Mouse (Mus musculus) cortical plate, adult 2 months (tissue): ENCODE measurements at regions not wholly inside any gene's neighbourhood (a gene's known extent, or its start where the extent isn't known, plus 50 kb on each side); places are given as distances from the start of the nearest gene placed in this dataset.

Experiments
- CTCF ChIP-seq: fragments of 200-500 bp; IDR thresholded peaks from 2 replicates; pipeline ENCODE4 v1.5.1; 2011; ENCODE audit warnings: mild to moderate bottlenecking, control low read depth, low read length; ENCODE audit not compliant: insufficient read depth; ENCODE audit errors: extremely low read depth
- POLR2A ChIP-seq: fragments of 200-500 bp; IDR thresholded peaks from 2 replicates; pipeline ENCODE4 v1.6.1; 2011; ENCODE audit warnings: mild to moderate bottlenecking, low read length, control low read depth; ENCODE audit not compliant: insufficient read depth; ENCODE audit errors: extremely low read depth

- TF ChIP-seq CTCF = no peak
- TF ChIP-seq POLR2A = no peak
Measured at GRCm38 (mm10) chr13:82371579-82371978, 588.7 kb downstream of the Cetn3 start.
